Mouse (Mus musculus) fat pad, adult 2 months (tissue): ENCODE data around the gene Olfr1095.

ENCODE experiments used
- DNase-seq: peaks from one replicate; pipeline ENCODE4 v3.0.0-alpha.2; 2011; ENCODE audit warnings: low read depth, low spot score; ENCODE audit errors: extremely low read depth

Olfr1095 gene

GRCm38 (mm10) chr2:86851596-86851995 is at the start of gene Olfr1095:
Olfr1095 (minus strand) TSS chr2:86851696.
- no peak for DNase-seq

- no peak for DNase-seq
Observed at GRCm38 (mm10) chr2:86892116-86892515, 40.6 kb upstream of the Olfr1095 start, which contains the start of gene Olfr1097. Olfr1097 (minus strand) TSS chr2:86892216.

GRCm38 (mm10) chr2:86874702-86875101 is 23.2 kb upstream of the Olfr1095 start, which contains the start of gene Gm13723:
Gm13723 (minus strand) TSS chr2:86874802.
- DNase-seq, result no peak

- no peak for DNase-seq
Observed at GRCm38 (mm10) chr2:86824363-86824762, 27.1 kb downstream of the Olfr1095 start, which contains the start of gene Olfr1094. Olfr1094 (plus strand) TSS chr2:86824663.

- DNase-seq, result no peak
Observed at GRCm38 (mm10) chr2:86809918-86810317, 41.6 kb downstream of the Olfr1095 start, which contains the start of gene Olfr141. Olfr141 (minus strand) TSS chr2:86810018.
